In the genomic region with DNA sequence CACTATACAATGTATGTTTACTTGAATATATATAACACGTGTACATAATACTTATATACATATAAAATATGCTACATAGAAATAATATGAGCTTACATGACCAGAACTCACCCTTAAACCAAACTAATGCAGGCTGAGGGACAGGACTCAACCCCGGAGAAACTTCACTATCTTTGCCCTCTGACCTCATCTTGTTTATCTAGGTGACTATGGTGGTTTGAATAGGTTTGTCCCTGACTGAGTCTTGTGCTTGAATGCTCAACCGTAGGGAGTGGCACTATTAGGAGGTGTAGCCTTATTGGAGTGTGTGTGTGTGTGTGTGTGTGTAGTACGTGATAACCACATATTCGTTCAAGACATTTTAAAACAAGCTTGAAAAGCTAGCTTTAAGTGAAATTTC, we compare ENCODE assay signal across 1 mouse cellular context.
TF ChIP-seq lines count a peak whose summit lies in the region.

No protein-coding gene starts in this region.

TF ChIP-seq in MEL, 35 proteins besides CTCF, POLR2A, EP300 and RAD21:
- TF ChIP-seq USF2 (IDR thresholded peaks at IDR 0.05; ENCODE audit: borderline replicate concordance in 1 of 2, insufficient read depth in 1 of 2, low read depth in 1 of 2, low read length in 2 of 2): no peak
- no peak for TF ChIP-seq ZMIZ1 (IDR thresholded peaks at IDR 0.05; ENCODE audit: low read depth, low read length)
- TF ChIP-seq POLR2AphosphoS5 (IDR thresholded peaks at IDR 0.05; ENCODE audit: borderline replicate concordance, low read depth, low read length): no peak
- TF ChIP-seq NRF1 (IDR thresholded peaks at IDR 0.05; ENCODE audit: insufficient read depth, low read depth, low read length, poor library complexity, severe bottlenecking): no peak
- TF ChIP-seq ETS1 (IDR thresholded peaks at IDR 0.05; ENCODE audit: low read depth, low read length): no peak
- no peak for TF ChIP-seq MAZ (IDR thresholded peaks at IDR 0.05; ENCODE audit: low read depth, low read length)
- TF ChIP-seq MYB (IDR thresholded peaks at IDR 0.05; ENCODE audit: low read depth, low read length): no peak
- TF ChIP-seq GATA1 (IDR thresholded peaks at IDR 0.05; ENCODE audit: low read depth, low read length): no peak
- no peak for TF ChIP-seq GABPA (IDR thresholded peaks at IDR 0.05; ENCODE audit: low read depth, low read length)
- no peak for TF ChIP-seq TBP (IDR thresholded peaks at IDR 0.05; ENCODE audit: low read depth, low read length)
- no peak for TF ChIP-seq SMC3 (IDR thresholded peaks at IDR 0.05; ENCODE audit: low read depth, low read length)
- TF ChIP-seq E2F4 (IDR thresholded peaks at IDR 0.05; ENCODE audit: borderline replicate concordance, low read depth, low read length): no peak
- TF ChIP-seq MAX (IDR thresholded peaks at IDR 0.05; ENCODE audit: low read length): no peak
- no peak for TF ChIP-seq KAT2A (conservative IDR thresholded peaks at IDR 0.05; ENCODE audit: low read depth, low read length)
- no peak for TF ChIP-seq NELFE (IDR thresholded peaks at IDR 0.05; ENCODE audit: low read depth, low read length)
- TF ChIP-seq MEF2A (IDR thresholded peaks at IDR 0.05; ENCODE audit: extremely low read depth, insufficient replicate concordance, low read depth, low read length, poor library complexity, severe bottlenecking): no peak
- TF ChIP-seq RCOR1 (IDR thresholded peaks at IDR 0.05; ENCODE audit: low read depth, low read length): no peak
- TF ChIP-seq MAFK (IDR thresholded peaks at IDR 0.05; ENCODE audit: borderline replicate concordance, low read depth, low read length): no peak
